Mouse (Mus musculus): ENCODE results near the gene Kcnv2. TPM values are rescaled to one million over a fixed set of nuclear protein-coding genes. Genes with fewer than 3 reads are reported as not detected.

Kcnv2 gene
- polyA plus RNA-seq, 1 experiment: 0.15 TPM

DNA sequence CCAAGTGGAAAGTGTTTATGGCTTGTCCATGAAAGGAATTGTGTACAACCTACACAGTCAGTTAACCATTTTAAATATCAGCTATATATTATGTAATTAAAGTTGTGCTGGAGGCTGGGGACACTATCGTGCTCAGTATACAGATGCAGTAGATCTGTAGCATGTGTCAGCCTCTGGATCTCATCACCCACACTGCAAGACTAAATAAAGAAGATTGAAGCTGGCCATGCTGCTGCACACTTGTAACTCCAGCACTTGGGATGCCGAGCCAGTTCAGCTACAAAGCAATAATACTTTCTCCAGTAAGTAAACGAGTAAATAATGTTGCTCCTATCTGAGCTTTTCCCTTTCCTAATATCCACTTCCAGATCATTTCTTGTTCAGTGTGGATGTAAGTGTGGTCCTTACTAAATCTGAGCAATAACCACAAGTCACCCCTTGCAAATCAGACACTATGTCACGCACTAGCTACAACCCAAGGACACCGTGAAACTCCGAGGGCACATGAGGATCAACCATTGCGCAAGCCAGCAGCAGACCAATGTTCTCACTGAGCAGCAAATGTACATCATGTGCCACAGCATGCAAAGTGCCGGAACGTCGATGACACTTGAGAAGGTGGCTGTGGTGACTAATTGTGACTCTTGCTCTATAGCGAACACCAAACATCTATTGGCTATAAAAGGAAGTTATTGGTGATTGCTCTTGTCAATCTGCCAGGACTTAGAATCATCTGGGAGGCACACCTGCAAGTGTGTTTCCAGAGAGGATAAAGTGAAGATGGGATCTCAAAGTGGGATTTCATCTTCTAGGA lies 9.9 kb upstream of the Kcnv2 start:
- TF ChIP-seq CTCF (IDR thresholded peaks at IDR 0.05; ENCODE audit: borderline replicate concordance, control insufficient read depth, extremely low read depth, insufficient read depth, low read length, poor library complexity) (no peak), POLR2A (IDR thresholded peaks at IDR 0.05; ENCODE audit: control insufficient read depth, extremely low read depth, insufficient read depth, low read length, poor library complexity) (no peak)
- DNase-seq: no peak
- Histone ChIP-seq H3K4me1 (replicated peaks; ENCODE audit: control insufficient read depth, insufficient read depth, low read length) (no peaks in the 10 kb centered on the region), H3K4me3 (ENCODE audit: control insufficient read depth, insufficient read depth, low read length) (no peak overlapping the region), H3K27me3 (ENCODE audit: control insufficient read depth, insufficient read depth, low read length) (no peaks in the 10 kb centered on the region), H3K36me3 (ENCODE audit: control insufficient read depth, insufficient read depth, low read length) (no peaks in the 10 kb centered on the region), H3K27ac (ENCODE audit: control insufficient read depth, insufficient read depth, low read length) (no peak overlapping the region)
- 95% methylated on average over 11 of the region's 11 CpGs for WGBS

DNA sequence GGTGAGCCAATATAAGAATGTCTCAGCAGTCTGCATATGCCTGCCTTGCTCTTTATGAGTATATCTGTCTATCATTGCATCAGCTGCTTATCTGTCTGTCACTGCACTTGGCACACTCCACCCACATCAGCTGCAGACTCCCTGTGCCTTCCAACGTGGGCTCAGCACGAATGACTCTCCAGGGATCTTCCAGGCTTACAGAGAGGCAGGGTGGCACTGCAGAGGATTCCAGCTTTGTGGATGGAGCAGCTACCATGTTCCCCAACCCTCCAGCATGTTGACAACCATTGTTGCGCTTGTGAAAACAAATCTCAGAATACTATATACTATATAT lies 9.3 kb upstream of the Kcnv2 start:
- no peak overlapping the region for H3K27ac ChIP-seq (ENCODE audit: control insufficient read depth, insufficient read depth, low read length)
- TF ChIP-seq POLR2A (IDR thresholded peaks at IDR 0.05; ENCODE audit: control insufficient read depth, extremely low read depth, insufficient read depth, low read length, poor library complexity) (no peak), CTCF (IDR thresholded peaks at IDR 0.05; ENCODE audit: borderline replicate concordance, control insufficient read depth, extremely low read depth, insufficient read depth, low read length, poor library complexity) (no peak)
- 83% methylated on average over 3 of the region's 3 CpGs for WGBS
- no peak for DNase-seq
- no peaks in the 10 kb centered on the region for H3K36me3 ChIP-seq (ENCODE audit: control insufficient read depth, insufficient read depth, low read length)
- H3K4me3 ChIP-seq (ENCODE audit: control insufficient read depth, insufficient read depth, low read length): no peak overlapping the region
- H3K27me3 ChIP-seq (ENCODE audit: control insufficient read depth, insufficient read depth, low read length): no peaks in the 10 kb centered on the region
- no peaks in the 10 kb centered on the region for H3K4me1 ChIP-seq (replicated peaks; ENCODE audit: control insufficient read depth, insufficient read depth, low read length)

DNA sequence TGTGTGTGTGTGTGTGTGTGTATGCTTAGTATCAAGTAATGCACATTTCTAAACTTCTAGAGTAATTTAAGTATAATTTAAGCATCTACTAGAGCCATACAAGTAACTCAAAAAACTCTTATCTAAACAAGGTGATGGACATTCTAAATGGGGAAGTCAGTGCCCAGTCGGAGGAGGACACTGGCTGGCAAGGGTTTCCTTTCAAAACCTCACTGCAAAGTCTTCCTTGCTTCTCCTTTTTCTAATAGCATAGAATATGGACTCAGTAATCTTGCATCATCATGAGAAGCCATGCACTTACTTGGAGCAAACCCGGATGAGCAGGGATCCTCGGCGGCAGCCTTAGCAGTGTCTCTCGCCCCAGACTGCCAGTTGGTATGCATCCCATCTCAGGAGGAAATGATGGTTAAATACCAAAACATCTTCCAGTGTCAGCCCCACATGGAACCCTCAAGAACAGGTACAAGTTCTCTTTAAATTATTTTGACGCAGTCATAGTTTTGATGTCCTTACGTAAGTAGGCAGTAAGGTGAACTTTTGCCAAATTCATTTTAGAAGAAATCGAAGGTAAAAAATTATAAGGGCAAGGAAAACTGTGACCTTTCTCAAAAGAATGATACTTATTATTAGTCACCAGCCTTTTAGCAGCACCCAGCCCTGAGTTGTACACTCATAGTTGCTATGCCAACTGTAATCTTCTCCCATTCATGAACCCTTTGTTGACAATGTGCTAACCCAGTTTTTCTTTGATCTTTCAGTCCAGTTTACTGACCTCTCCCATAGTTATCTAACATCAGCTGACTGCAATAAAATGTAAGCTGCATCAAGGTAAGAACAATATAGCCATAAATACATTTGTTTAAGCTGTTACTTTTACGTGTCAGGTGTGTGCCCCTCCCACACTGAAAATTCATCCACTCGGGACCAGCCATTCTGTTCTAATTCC lies 5.8 kb upstream of the Kcnv2 start:
- H3K4me3 ChIP-seq (ENCODE audit: control insufficient read depth, insufficient read depth, low read length): no peak overlapping the region
- DNase-seq: no peak
- H3K27ac ChIP-seq (ENCODE audit: control insufficient read depth, insufficient read depth, low read length): no peak overlapping the region
- 65% methylated on average over 10 of the region's 10 CpGs for WGBS
- H3K4me1 ChIP-seq (replicated peaks; ENCODE audit: control insufficient read depth, insufficient read depth, low read length): no peaks in the 10 kb centered on the region
- TF ChIP-seq POLR2A (IDR thresholded peaks at IDR 0.05; ENCODE audit: control insufficient read depth, extremely low read depth, insufficient read depth, low read length, poor library complexity) (no peak), CTCF (IDR thresholded peaks at IDR 0.05; ENCODE audit: borderline replicate concordance, control insufficient read depth, extremely low read depth, insufficient read depth, low read length, poor library complexity) (no peak)
- no peaks in the 10 kb centered on the region for H3K27me3 ChIP-seq (ENCODE audit: control insufficient read depth, insufficient read depth, low read length)
- H3K36me3 ChIP-seq (ENCODE audit: control insufficient read depth, insufficient read depth, low read length): no peaks in the 10 kb centered on the region

DNA sequence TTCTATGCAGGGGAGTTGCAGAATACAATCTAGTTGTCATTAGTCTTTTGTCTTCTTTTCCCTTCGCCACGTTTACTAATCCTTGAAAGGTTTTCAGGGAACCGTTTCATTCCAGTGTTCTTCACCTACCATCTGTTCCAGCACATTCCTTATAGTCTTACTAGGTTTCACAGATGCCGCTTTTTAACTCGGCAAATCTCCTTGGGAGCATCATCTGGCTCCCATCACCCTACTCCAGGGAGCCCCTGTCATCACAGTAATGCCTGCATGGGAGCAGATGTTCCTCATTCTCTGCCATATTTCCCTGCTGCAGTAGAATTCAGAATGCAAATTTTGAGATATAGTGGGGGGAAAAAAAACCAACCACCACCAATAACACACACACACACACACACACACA lies 5.1 kb upstream of the Kcnv2 start:
- H3K27ac ChIP-seq (ENCODE audit: control insufficient read depth, insufficient read depth, low read length): no peak overlapping the region
- H3K4me1 ChIP-seq (replicated peaks; ENCODE audit: control insufficient read depth, insufficient read depth, low read length): no peaks in the 10 kb centered on the region
- no peak for TF ChIP-seq POLR2A (IDR thresholded peaks at IDR 0.05; ENCODE audit: control insufficient read depth, extremely low read depth, insufficient read depth, low read length, poor library complexity)
- no peak for TF ChIP-seq CTCF (IDR thresholded peaks at IDR 0.05; ENCODE audit: borderline replicate concordance, control insufficient read depth, extremely low read depth, insufficient read depth, low read length, poor library complexity)
- no peak overlapping the region for H3K4me3 ChIP-seq (ENCODE audit: control insufficient read depth, insufficient read depth, low read length)
- WGBS: 86% methylated on average over 5 of the region's 5 CpGs
- H3K27me3 ChIP-seq (ENCODE audit: control insufficient read depth, insufficient read depth, low read length): no peaks in the 10 kb centered on the region
- no peak for DNase-seq
- no peaks in the 10 kb centered on the region for H3K36me3 ChIP-seq (ENCODE audit: control insufficient read depth, insufficient read depth, low read length)

GRCm38 (mm10) chr19:27322911-27323627 lies 681 bp downstream of the Kcnv2 start:
- Histone ChIP-seq H3K36me3 (ENCODE audit: control insufficient read depth, insufficient read depth, low read length) (no peaks in the 10 kb centered on the region), H3K4me3 (ENCODE audit: control insufficient read depth, insufficient read depth, low read length) (no peak overlapping the region), H3K27me3 (ENCODE audit: control insufficient read depth, insufficient read depth, low read length) (no peaks in the 10 kb centered on the region), H3K27ac (ENCODE audit: control insufficient read depth, insufficient read depth, low read length) (no peak overlapping the region), H3K4me1 (replicated peaks; ENCODE audit: control insufficient read depth, insufficient read depth, low read length) (no peaks in the 10 kb centered on the region)
- no peak for DNase-seq
- no peak for TF ChIP-seq POLR2A (IDR thresholded peaks at IDR 0.05; ENCODE audit: control insufficient read depth, extremely low read depth, insufficient read depth, low read length, poor library complexity)
- no peak for TF ChIP-seq CTCF (IDR thresholded peaks at IDR 0.05; ENCODE audit: borderline replicate concordance, control insufficient read depth, extremely low read depth, insufficient read depth, low read length, poor library complexity)
- 95% methylated on average over 42 of the region's 42 CpGs for WGBS

DNA sequence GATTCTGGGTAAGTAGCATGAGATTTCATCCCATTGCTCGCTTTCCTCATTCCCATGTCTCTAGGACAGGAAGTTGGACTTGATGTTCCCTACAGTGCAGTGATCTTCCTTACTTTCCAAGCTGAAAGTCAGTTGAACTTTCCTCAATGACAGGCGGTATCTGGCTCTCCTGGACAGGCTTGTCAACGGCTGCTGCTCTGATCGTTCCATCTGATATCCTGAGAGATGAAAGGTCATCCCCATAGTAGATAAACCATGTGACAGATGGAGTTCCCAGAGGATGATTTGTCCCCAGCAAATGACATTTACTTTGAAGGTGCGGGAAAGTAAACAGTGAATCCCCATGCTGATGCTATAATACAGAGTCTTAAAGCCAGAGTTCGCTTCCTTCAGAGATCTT lies 3.2 kb downstream of the Kcnv2 start:
- no peak for DNase-seq
- Histone ChIP-seq H3K4me3 (ENCODE audit: control insufficient read depth, insufficient read depth, low read length) (no peak overlapping the region), H3K36me3 (ENCODE audit: control insufficient read depth, insufficient read depth, low read length) (no peaks in the 10 kb centered on the region), H3K27ac (ENCODE audit: control insufficient read depth, insufficient read depth, low read length) (no peak overlapping the region), H3K4me1 (replicated peaks; ENCODE audit: control insufficient read depth, insufficient read depth, low read length) (no peaks in the 10 kb centered on the region), H3K27me3 (ENCODE audit: control insufficient read depth, insufficient read depth, low read length) (no peaks in the 10 kb centered on the region)
- 90% methylated on average over 6 of the region's 6 CpGs for WGBS
- no peak for TF ChIP-seq POLR2A (IDR thresholded peaks at IDR 0.05; ENCODE audit: control insufficient read depth, extremely low read depth, insufficient read depth, low read length, poor library complexity)
- TF ChIP-seq CTCF (IDR thresholded peaks at IDR 0.05; ENCODE audit: borderline replicate concordance, control insufficient read depth, extremely low read depth, insufficient read depth, low read length, poor library complexity): no peak
